Mouse (Mus musculus) mouse embryonic stem cell (cell line): ENCODE measurements around the gene Mcam.

Source experiments
- in situ Hi-C, 2 experiments: fragments of 300-500 bp; cut with MboI; formaldehyde crosslinking; loops; 1 replicate in 1 of 2; 3 replicates in 1 of 2; pipeline ENCODE4 v1.14.3; 2019 to 2020; ENCODE audit warnings: low sequenced_read_pairs in 2 of 2, low pct_unique_long_range_greater_than_20kb in 1 of 2, mixed read lengths in 1 of 2; ENCODE audit not compliant: unreplicated experiment in 1 of 2

Gene Mcam

GRCm38 (mm10) chr9:44178811-44179210, 44.5 kb downstream of the Mcam start:
- in situ Hi-C loops: no loop called here

GRCm38 (mm10) chr9:44181537-44181936, 47.3 kb downstream of the Mcam start:
- in situ Hi-C loops: no loop called here

- in situ Hi-C loops: no loop called here
These were observed 48.0 kb downstream of the Mcam start for GRCm38 (mm10) chr9:44182260-44182659.

GRCm38 (mm10) chr9:44188223-44188622, 54.0 kb downstream of the Mcam start:
- in situ Hi-C loops: no loop called here

- in situ Hi-C loops: no loop called here
These were observed 56.9 kb downstream of the Mcam start for GRCm38 (mm10) chr9:44191166-44191565.

GRCm38 (mm10) chr9:44192312-44192711, 58.0 kb downstream of the Mcam start:
- in situ Hi-C loops: no loop called here
